Mouse (Mus musculus) layer of hippocampus, adult 18-20 months (tissue): ENCODE results near the gene Zfp58. TPM values are rescaled to one million over a fixed set of nuclear protein-coding genes. Genes with fewer than 3 reads are reported as not detected.
A peak's percentile ranks its signal among the peaks of the same experiment; 100 is the strongest.
"Not testable (repeated sequence)": the region's sequence is repeated elsewhere in the genome, so short reads cannot be mapped to it uniquely, and the experiment has no call there.

ENCODE experiments used
- DNase-seq, 2 experiments: peaks; one replicate each; pipeline ENCODE4 v3.0.0; 2022; ENCODE audit warnings: low spot score in 2 of 2
- long read RNA-seq: library from polyadenylated mRNA; stranded (forward); transcript quantifications from one replicate; pipeline ENCODE4 v2.0.0, GENCODE M21; 2021
- total RNA-seq, 2 experiments: library from RNA; stranded (reverse); gene quantifications; 2 replicates each; pipeline ENCODE4 v1.2.3; 2021

The Zfp58 gene
- 1 to 10 TPM; 8.6 to 9.9 TPM for total RNA-seq
- long read RNA-seq, partial matches to known transcripts = 0 of 8 reads
- long read RNA-seq, other reads (novel, unspliced or antisense) = 2 of 8 reads

GRCm38 (mm10) chr13:67500084-67500719 is at the start of gene Zfp58:
Gene Zfp58 (minus strand): TSS chr13:67500555.
- DNase-seq = peak; percentile 89 to 94

- DNase-seq = no peak
These were observed 45.6 kb upstream of the Zfp58 start for GRCm38 (mm10) chr13:67545941-67546340.

GRCm38 (mm10) chr13:67527049-67527730 is 26.8 kb upstream of the Zfp58 start:
- no peak for DNase-seq

- peak; percentile 92 to 96 for DNase-seq
These were observed 25.5 kb upstream of the Zfp58 start, which contains the start of the genes Gm26965 and Zfp87 for GRCm38 (mm10) chr13:67525753-67526410. Gene Gm26965 (minus strand): TSS chr13:67526151. Gene Zfp87 (minus strand): TSS chr13:67526177.

- DNase-seq = no peak
These were observed 553 bp upstream of the Zfp58 start for GRCm38 (mm10) chr13:67500908-67501307.

GRCm38 (mm10) chr13:67495631-67496030 is 4.7 kb downstream of the Zfp58 start:
- no peak for DNase-seq

- DNase-seq = no peak
These were observed 15.9 kb downstream of the Zfp58 start for GRCm38 (mm10) chr13:67484424-67484811.

- peak; percentile 80 to 96 for DNase-seq
These were observed 16.5 kb downstream of the Zfp58 start, which contains the start of gene Zfp874b for GRCm38 (mm10) chr13:67483625-67484423. Gene Zfp874b (minus strand): TSS chr13:67484258.

- no peak for DNase-seq
These were observed 18.8 kb downstream of the Zfp58 start for GRCm38 (mm10) chr13:67481528-67481927.

- no peak for DNase-seq
These were observed 31.1 kb downstream of the Zfp58 start for GRCm38 (mm10) chr13:67469274-67469673.

GRCm38 (mm10) chr13:67463506-67464185 is 36.7 kb downstream of the Zfp58 start:
- not testable (repeated sequence) for DNase-seq

- no peak for DNase-seq
These were observed 48.4 kb downstream of the Zfp58 start for GRCm38 (mm10) chr13:67452021-67452309.

- peak; percentile 85 to 97 for DNase-seq
These were observed 49.0 kb downstream of the Zfp58 start, which contains the start of gene Zfp874a for GRCm38 (mm10) chr13:67451172-67452020. Gene Zfp874a (minus strand): TSS chr13:67451624.

Other genes with a start within 250 kb of the Zfp58 start
- gene Zfp458, start 222.1 kb downstream of the Zfp58 start, total RNA-seq = 10 to 100 TPM; 19.7 to 20.7 TPM
- 1 to 10 TPM; 4.6 to 5.5 TPM for gene Zfp457, start 194.1 kb downstream of the Zfp58 start, total RNA-seq
- 1 to 10 TPM; 3.7 to 4.1 TPM for gene Zfp595, start 168.0 kb downstream of the Zfp58 start, total RNA-seq
- gene Gm28044, start 140.0 kb downstream of the Zfp58 start, total RNA-seq = under 1 TPM in 1 of 2 experiments, not detected in 1; 0.82 TPM
- 1 to 10 TPM in 1 of 2 experiments, under 1 TPM in 1; 0.81 to 1.0 TPM for gene Zfp953, start 139.9 kb downstream of the Zfp58 start, total RNA-seq
- gene Gm28041, start 124.8 kb downstream of the Zfp58 start, total RNA-seq = 1 to 10 TPM in 1 of 2 experiments, under 1 TPM in 1; 0.84 to 1.2 TPM
- gene Zfp456, start 124.7 kb downstream of the Zfp58 start, total RNA-seq = under 1 TPM; 0.62 to 0.89 TPM
- gene Zfp429, start 100.7 kb downstream of the Zfp58 start, total RNA-seq = 1 to 10 TPM; 2.2 to 4.7 TPM
- gene Zfp459, start 79.1 kb downstream of the Zfp58 start, total RNA-seq = 1 to 10 TPM; 1.4 to 2.8 TPM
- 10 to 100 TPM; 13.2 to 14.5 TPM for gene Zfp874a, start 48.9 kb downstream of the Zfp58 start, total RNA-seq
- 10 to 100 TPM; 14.8 to 19.0 TPM for gene Zfp874b, start 16.3 kb downstream of the Zfp58 start, total RNA-seq
- under 1 TPM in 1 of 2 experiments, not detected in 1; 0.81 TPM for gene Gm26965, start 25.6 kb upstream of the Zfp58 start, total RNA-seq
- gene Zfp87, start 25.6 kb upstream of the Zfp58 start, total RNA-seq = 10 to 100 TPM; 18.7 to 20.7 TPM
- 10 to 100 TPM in 1 of 2 experiments, 1 to 10 TPM in 1; 9.5 to 11.0 TPM for gene Zfp748, start 53.3 kb upstream of the Zfp58 start, total RNA-seq
- 1 to 10 TPM; 7.7 to 8.1 TPM for gene Zfp729b, start 109.2 kb upstream of the Zfp58 start, total RNA-seq
- 1 to 10 TPM; 1.3 to 3.7 TPM for gene Gm49345, start 137.2 kb upstream of the Zfp58 start, total RNA-seq
- gene Zfp729a, start 137.2 kb upstream of the Zfp58 start, total RNA-seq = 1 to 10 TPM; 9.1 to 10.0 TPM
- gene Zfp738, start 186.5 kb upstream of the Zfp58 start, total RNA-seq = 10 to 100 TPM; 20.9 to 21.8 TPM
- 10 to 100 TPM; 13.8 to 14.7 TPM for gene Zfp65, start 228.6 kb upstream of the Zfp58 start, total RNA-seq